Mouse (Mus musculus) layer of hippocampus, postnatal 10 days (tissue): ENCODE measurements around the gene Nfia. TPM values are rescaled to one million over a fixed set of nuclear protein-coding genes. Genes with fewer than 3 reads are reported as not detected.

Source experiments
- DNase-seq, 2 experiments: peaks; one replicate each; pipeline ENCODE4 v3.0.0; 2021; ENCODE audit warnings: low spot score in 2 of 2
- total RNA-seq, 2 experiments: library from RNA; stranded (reverse); gene quantifications; 2 replicates each; pipeline ENCODE4 v1.2.3; 2021

The Nfia gene
- total RNA-seq, 2 experiments from 2014 or later, result 118 to 135 TPM

- no peak for DNase-seq
Measured at GRCm38 (mm10) chr4:98047369-98047768, 274.8 kb downstream of the Nfia start.

- no peak for DNase-seq
Measured at GRCm38 (mm10) chr4:98049584-98049983, 277.1 kb downstream of the Nfia start.

GRCm38 (mm10) chr4:98050003-98050620, 277.6 kb downstream of the Nfia start:
- DNase-seq, result no peak

- no peak for DNase-seq
Measured at GRCm38 (mm10) chr4:98050781-98051180, 278.2 kb downstream of the Nfia start.

- no peak for DNase-seq
Measured at GRCm38 (mm10) chr4:98051326-98051725, 278.8 kb downstream of the Nfia start.

- DNase-seq, result no peak
Measured at GRCm38 (mm10) chr4:98055036-98055435, 282.5 kb downstream of the Nfia start.

- no peak for DNase-seq
Measured at GRCm38 (mm10) chr4:98056396-98057020, 284.0 kb downstream of the Nfia start.

GRCm38 (mm10) chr4:98057246-98057645, 284.7 kb downstream of the Nfia start:
- no peak for DNase-seq

- DNase-seq, result no peak
Measured at GRCm38 (mm10) chr4:98057721-98058120, 285.2 kb downstream of the Nfia start.

GRCm38 (mm10) chr4:98058182-98058581, 285.6 kb downstream of the Nfia start:
- DNase-seq, result no peak

GRCm38 (mm10) chr4:98060601-98061000, 288.1 kb downstream of the Nfia start:
- no peak for DNase-seq

- DNase-seq, result no peak
Measured at GRCm38 (mm10) chr4:98061086-98061485, 288.6 kb downstream of the Nfia start.

GRCm38 (mm10) chr4:98063280-98063679, 290.7 kb downstream of the Nfia start:
- no peak for DNase-seq

GRCm38 (mm10) chr4:98076106-98076505, 303.6 kb downstream of the Nfia start:
- no peak for DNase-seq

GRCm38 (mm10) chr4:98076624-98077023, 304.1 kb downstream of the Nfia start:
- DNase-seq, result no peak

- DNase-seq, result no peak
Measured at GRCm38 (mm10) chr4:98080586-98080985, 308.1 kb downstream of the Nfia start.

- DNase-seq, result no peak
Measured at GRCm38 (mm10) chr4:98081962-98082361, 309.4 kb downstream of the Nfia start.

GRCm38 (mm10) chr4:98082512-98082911, 310.0 kb downstream of the Nfia start:
- no peak for DNase-seq

GRCm38 (mm10) chr4:98085060-98085459, 312.5 kb downstream of the Nfia start:
- peak in 1 of 2 experiments; percentile 27 for DNase-seq

GRCm38 (mm10) chr4:98086976-98087375, 314.4 kb downstream of the Nfia start:
- DNase-seq, result no peak

GRCm38 (mm10) chr4:98089985-98090384, 317.5 kb downstream of the Nfia start:
- DNase-seq, result no peak

- DNase-seq, result no peak
Measured at GRCm38 (mm10) chr4:98090586-98090985, 318.1 kb downstream of the Nfia start.

GRCm38 (mm10) chr4:98091368-98091827, 318.9 kb downstream of the Nfia start:
- no peak for DNase-seq
